Mouse (Mus musculus) ovary, adult 18-20 months (tissue): Measurements from ENCODE around the gene A330070K13Rik.

Source experiments
- DNase-seq: peaks from one replicate; pipeline ENCODE4 v3.0.0; 2022; ENCODE audit warnings: low spot score, mixed read lengths

A330070K13Rik gene

DNA sequence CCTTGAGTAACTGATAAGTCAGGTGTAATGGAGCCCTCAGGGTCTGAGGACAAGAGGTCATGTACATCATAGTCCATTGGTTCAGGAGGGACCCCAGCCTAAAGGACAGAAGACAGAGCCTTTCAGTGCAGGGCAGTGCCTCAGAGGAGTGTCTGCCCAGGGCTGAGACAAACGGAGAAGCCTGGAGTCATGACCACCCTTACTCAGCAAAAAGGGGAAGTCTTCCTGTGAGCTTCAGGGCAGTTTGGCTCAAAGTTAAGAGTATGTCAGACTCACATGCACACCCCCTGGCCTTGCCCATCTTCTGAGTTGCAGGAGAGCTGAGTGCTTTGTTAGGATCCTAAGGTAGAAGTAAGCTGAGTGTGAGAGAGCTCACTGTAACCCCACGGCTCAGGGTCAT, 54.5 kb downstream of the A330070K13Rik start:
- DNase-seq, result no peak
